Mouse (Mus musculus) lung, postnatal 0 days (tissue): ENCODE data around the gene Cd44. TPM values are rescaled to one million over a fixed set of nuclear protein-coding genes. Genes with fewer than 3 reads are reported as not detected.

ENCODE experiments used
- ATAC-seq: fragments of 200-750 bp; cut with Nextera tagmentation; 2 replicates; pipeline ENCODE4 v1.8.0; 2017; ENCODE audit warnings: moderate library complexity
- DNase-seq: peaks from one replicate; pipeline ENCODE4 v3.0.0-alpha.2; 2016; ENCODE audit warnings: low spot score
- H3K27ac ChIP-seq: fragments of 300-500 bp; sonication (generic); 2 replicates; pipeline ENCODE4 v1.5.1; 2014; ENCODE audit warnings: antibody characterized with exemption, mild to moderate bottlenecking, low read length, mixed read lengths
- H3K27me3 ChIP-seq: fragments of 300-500 bp; sonication (generic); replicated peaks from 2 replicates; pipeline ENCODE4 v1.6.1; 2014; ENCODE audit warnings: low read length, mixed read lengths; ENCODE audit not compliant: insufficient read depth
- H3K36me3 ChIP-seq: fragments of 300-500 bp; sonication (generic); 2 replicates; pipeline ENCODE4 v1.6.1; 2014; ENCODE audit warnings: low read length, mixed read lengths; ENCODE audit not compliant: insufficient read depth
- H3K4me1 ChIP-seq: fragments of 300-500 bp; sonication (generic); 2 replicates; pipeline ENCODE4 v1.6.1; 2014; ENCODE audit warnings: antibody characterized with exemption, low read depth, low read length, mixed read lengths; ENCODE audit not compliant: insufficient read depth
- H3K4me2 ChIP-seq: fragments of 300-500 bp; sonication (generic); replicated peaks from 2 replicates; pipeline ENCODE4 v1.6.1; 2014; ENCODE audit warnings: low read depth, mild to moderate bottlenecking, low read length, moderate library complexity, mixed read lengths
- H3K4me3 ChIP-seq: fragments of 300-500 bp; sonication (generic); 2 replicates; pipeline ENCODE4 v1.5.1; 2014; ENCODE audit warnings: low read depth, low read length
- H3K9ac ChIP-seq: fragments of 300-500 bp; sonication (generic); replicated peaks from 2 replicates; pipeline ENCODE4 v1.6.1; 2014; ENCODE audit warnings: low read depth, mild to moderate bottlenecking
- H3K9me3 ChIP-seq: fragments of 300-500 bp; sonication (generic); 2 replicates; pipeline ENCODE4 v1.6.1; 2016; ENCODE audit warnings: low read length, mixed read lengths
- CTCF ChIP-seq: IDR thresholded peaks from 2 replicates; pipeline ENCODE4 v1.5.1; 2016; ENCODE audit warnings: antibody characterized with exemption, mild to moderate bottlenecking
- EP300 ChIP-seq: IDR thresholded peaks from 2 replicates; pipeline ENCODE4 v1.6.1; 2016; ENCODE audit warnings: antibody characterized with exemption, mild to moderate bottlenecking, control low read depth
- WGBS: fragments of 180-500 bp; shearing (Covaris S2); extraction: QIAGEN DNeasy Blood & Tissue Kit; methylation state at CpG from one replicate; pipeline ENCODE4 v1.1.7; 2014; 5-methylcytosine and 5-hydroxymethylcytosine counted together
- polyA plus RNA-seq: library from polyadenylated mRNA; unstranded; fragments of >200 nt; fragmentation: Nextera tagmentation; extraction: Ambion mirVana; gene quantifications from 2 replicates; pipeline ENCODE4 v1.2.1, GENCODE M21; 2015

Cd44 gene
- 44.2 and 45.2 TPM in 2 replicates for polyA plus RNA-seq

DNA sequence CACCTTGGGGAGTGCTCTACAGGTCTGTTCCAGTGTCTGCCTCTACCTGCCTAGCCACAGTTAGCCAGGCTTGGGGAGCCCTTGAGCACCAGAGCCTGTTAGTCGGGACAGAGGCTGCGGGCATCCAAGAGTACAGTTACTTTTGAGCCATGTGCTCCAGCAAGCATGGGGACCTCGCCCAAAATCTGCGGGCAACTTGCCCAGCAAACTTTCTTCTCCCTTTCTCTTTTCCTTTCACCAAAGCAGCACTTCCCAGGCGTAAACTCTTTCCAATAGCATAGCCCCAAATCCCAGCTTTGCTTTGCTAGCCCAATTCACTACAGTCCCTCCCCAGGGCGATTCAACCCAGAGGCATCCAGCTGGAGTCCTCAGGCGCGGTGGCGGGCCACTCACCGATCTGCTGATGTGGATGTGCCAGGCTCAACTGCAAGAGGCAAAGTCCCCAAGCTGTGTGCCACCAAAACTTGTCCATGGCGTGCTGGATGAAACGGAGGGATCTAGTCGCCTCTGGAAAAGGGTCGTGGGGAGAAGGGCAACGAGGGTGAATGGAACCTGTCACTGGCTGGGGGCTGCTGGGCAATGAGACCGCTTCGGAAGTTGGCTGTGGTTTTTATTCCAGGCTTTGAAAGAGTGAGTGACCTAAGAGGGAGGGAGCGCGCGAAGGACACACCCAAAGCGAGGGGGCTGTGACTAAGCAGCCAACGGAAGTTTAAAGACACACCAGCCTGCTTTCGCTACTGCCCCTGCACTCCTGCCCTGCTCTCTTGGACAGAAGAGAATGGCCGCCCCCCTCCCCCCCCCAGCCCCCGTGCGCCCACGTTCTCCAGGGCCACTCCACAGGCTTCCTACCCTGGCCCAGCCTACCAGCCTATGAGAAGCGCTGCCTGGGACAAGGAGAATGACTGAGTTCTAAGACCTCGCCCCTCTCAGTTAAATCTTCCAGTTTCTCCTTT lies at the start of gene Cd44:
Cd44 (minus strand) TSS at position 791 of the 953 bp plus-strand sequence.
- H3K36me3 ChIP-seq: no peaks in the 10 kb centered on the region
- peak within 1 kb of the TSS; percentile 58 for H3K9ac ChIP-seq
- H3K27ac ChIP-seq: peak within 1 kb of the TSS; percentile 82
- no peaks in the 10 kb centered on the region for H3K9me3 ChIP-seq
- DNase-seq: peak; percentile 93
- peak within 1 kb of the TSS; percentile 61 for H3K4me3 ChIP-seq
- WGBS: 1% methylated on average over 23 of the region's 29 CpGs
- TF ChIP-seq CTCF (no peak), EP300 (no peak)
- H3K4me2 ChIP-seq: peak within 1 kb of the TSS; percentile 75
- H3K27me3 ChIP-seq: no peaks in the 10 kb centered on the region
- peak; percentile 94 for ATAC-seq
- 0 out of 2 replicates have a peak, but pooled peaks cover 5% of the 10 kb centered on the region for H3K4me1 ChIP-seq

DNA sequence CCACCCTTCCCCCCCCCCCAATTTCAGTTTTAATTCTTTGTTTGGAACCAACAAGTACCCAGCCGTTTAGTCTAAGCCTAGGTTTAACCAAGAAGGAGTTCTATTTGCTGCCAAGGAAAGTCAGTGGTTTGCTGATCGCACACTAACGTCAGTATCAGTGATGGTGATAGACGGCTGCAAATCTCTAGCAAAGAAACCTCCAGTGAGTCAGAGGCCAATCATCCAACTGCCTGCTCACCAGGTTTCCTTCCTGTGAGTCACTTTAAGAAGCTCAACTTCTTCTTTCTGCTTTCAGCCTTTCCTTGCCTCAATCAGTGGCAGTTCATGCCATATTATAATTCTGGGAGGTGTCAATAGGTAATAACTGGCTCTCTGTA lies 47.0 kb upstream of the Cd44 start:
- Histone ChIP-seq H3K27me3 (no peaks in the 10 kb centered on the region), H3K36me3 (no peaks in the 10 kb centered on the region), H3K4me3 (no peak overlapping the region), H3K4me1 (no peaks in the 10 kb centered on the region; the same call in 1 of the 2 replicates), H3K4me2 (no peak overlapping the region), H3K9me3 (no peaks in the 10 kb centered on the region), H3K27ac (no peak overlapping the region), H3K9ac (no peak overlapping the region)
- DNase-seq: peak; percentile 50
- TF ChIP-seq EP300: no peak
- TF ChIP-seq CTCF: no peak
- ATAC-seq: no peak
- WGBS: 57% methylated on average over 4 of the region's 4 CpGs

DNA sequence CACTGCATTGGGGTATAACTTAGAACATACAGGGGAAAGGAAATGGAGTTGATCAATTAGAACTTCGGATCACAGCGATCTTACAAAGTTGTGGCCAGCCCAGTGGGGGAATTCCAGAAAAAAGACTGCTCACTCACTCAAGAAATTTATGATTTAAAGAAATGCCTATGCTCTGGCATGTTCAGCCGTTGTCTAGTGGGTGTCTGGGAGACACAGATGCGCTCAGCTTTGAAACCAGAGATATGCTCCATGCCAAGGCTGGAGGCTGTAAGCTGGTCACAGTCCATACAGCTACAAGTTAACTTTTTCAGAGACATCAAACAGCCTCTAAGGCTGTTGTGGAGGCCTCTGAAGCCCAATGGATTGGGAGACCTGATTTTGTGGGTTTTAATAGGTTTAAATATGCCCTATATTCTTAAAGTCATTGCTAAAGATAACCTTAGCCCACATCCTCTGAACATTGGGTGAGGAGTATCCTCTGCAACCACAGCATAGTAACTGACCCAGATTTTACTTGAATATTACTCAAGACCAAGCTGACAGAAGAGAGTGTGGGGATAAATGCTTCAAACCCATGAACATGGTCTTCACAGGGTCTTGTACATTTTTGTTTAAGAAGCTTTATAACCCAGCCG lies 46.5 kb upstream of the Cd44 start:
- WGBS: 85% methylated on average over 5 of the region's 5 CpGs
- Histone ChIP-seq H3K27me3 (no peaks in the 10 kb centered on the region), H3K9me3 (no peaks in the 10 kb centered on the region), H3K4me1 (no peaks in the 10 kb centered on the region; the same call in 1 of the 2 replicates), H3K27ac (no peak overlapping the region), H3K9ac (no peak overlapping the region), H3K4me3 (no peak overlapping the region), H3K36me3 (no peaks in the 10 kb centered on the region), H3K4me2 (no peak overlapping the region)
- no peak for TF ChIP-seq CTCF
- TF ChIP-seq EP300: no peak
- no peak for ATAC-seq
- no peak for DNase-seq

DNA sequence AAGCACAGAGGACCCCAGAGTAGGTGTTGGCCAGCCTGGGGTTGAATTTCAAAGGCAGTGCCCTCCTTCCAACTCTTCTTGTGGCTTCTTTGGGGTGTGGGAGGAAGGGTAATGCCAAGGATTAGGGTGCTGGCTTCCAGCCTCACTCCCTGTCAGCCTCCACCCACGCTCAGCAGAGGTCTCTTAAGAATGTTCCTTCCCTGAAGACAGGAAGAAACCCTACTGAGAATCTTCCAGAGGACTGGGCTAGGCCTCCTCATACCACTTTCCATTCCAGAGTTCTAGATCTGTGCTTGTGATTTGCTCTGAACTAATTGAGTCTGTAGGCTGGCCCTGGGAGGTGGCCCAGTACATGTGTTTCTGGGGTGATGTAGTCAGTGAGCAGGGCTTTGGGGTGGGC lies 43.6 kb upstream of the Cd44 start:
- H3K27me3 ChIP-seq: no peaks in the 10 kb centered on the region
- no peak overlapping the region for H3K4me2 ChIP-seq
- no peak for DNase-seq
- ATAC-seq: no peak
- no peak overlapping the region for H3K9ac ChIP-seq
- H3K9me3 ChIP-seq: no peaks in the 10 kb centered on the region
- no peaks in the 10 kb centered on the region; the same call in 1 of the 2 replicates for H3K4me1 ChIP-seq
- H3K27ac ChIP-seq: no peak overlapping the region
- H3K4me3 ChIP-seq: no peak overlapping the region
- WGBS: 47% methylated on average over 1 of the region's 1 CpGs
- TF ChIP-seq EP300 (no peak), CTCF (no peak)
- H3K36me3 ChIP-seq: no peaks in the 10 kb centered on the region

DNA sequence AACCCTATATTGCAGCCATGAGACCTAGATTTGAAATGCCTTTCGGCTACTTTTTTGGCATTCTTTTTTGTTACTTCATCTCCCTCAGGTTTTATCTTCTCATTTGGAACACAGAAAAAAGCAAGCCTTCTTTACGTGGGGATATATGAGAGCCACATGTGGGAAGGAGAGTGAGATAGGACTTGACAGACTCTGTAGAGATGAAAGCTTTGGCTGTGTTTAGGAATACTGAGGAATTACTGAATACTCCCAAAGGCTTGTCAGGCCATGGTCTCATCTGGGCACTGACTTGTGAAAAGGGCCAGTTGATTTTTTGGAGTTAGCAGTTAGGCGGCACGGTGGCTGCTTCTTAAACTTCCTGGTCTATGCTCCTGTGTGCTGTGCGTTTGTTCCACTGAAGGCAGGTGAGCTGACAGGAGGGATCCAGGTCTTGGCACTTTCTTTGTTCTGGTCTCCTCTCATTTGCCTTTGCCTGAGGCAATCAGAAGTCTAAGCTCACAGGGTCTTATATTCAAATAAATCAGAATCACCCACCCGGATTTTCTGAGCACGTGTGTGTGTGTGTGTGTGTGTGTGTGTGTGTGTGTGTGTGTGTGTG lies 43.0 kb upstream of the Cd44 start:
- H3K4me1 ChIP-seq: no peaks in the 10 kb centered on the region; the same call in 1 of the 2 replicates
- DNase-seq: no peak
- no peak overlapping the region; the same call in 1 of the 2 replicates for H3K27ac ChIP-seq
- no peak overlapping the region for H3K4me3 ChIP-seq
- H3K27me3 ChIP-seq: no peaks in the 10 kb centered on the region
- WGBS: 76% methylated on average over 7 of the region's 7 CpGs
- no peak overlapping the region for H3K4me2 ChIP-seq
- 0 out of 2 replicates have a peak, but pooled peaks have one; percentile 12 for ATAC-seq
- H3K9ac ChIP-seq: no peak overlapping the region
- TF ChIP-seq EP300: no peak
- no peak for TF ChIP-seq CTCF
- H3K36me3 ChIP-seq: no peaks in the 10 kb centered on the region
- H3K9me3 ChIP-seq: no peaks in the 10 kb centered on the region

DNA sequence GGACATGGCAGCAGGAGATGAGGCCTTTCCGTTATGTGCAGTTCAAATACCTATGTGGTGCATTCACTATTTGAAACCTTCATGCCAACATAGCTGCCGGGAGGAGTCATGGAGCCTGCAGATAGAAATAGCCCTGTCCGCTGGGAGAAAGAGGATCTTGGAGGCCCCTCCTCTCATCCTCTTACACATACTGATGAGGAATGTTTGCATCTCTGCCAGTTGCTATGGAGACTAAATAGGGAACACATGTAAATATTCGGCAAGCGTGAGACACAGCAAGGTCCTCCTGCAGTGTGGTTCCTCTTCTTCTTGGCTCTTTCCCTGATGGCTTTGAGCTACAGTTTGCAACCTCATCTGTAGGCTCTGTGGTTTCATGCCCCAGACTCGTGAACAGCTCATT lies 42.5 kb upstream of the Cd44 start:
- ATAC-seq: peak; percentile 92
- TF ChIP-seq EP300 (no peak), CTCF (no peak)
- DNase-seq: peak; percentile 94
- Histone ChIP-seq H3K9ac (no peak overlapping the region), H3K4me3 (no peak overlapping the region), H3K27me3 (no peaks in the 10 kb centered on the region), H3K4me2 (no peak overlapping the region), H3K36me3 (no peaks in the 10 kb centered on the region), H3K9me3 (no peaks in the 10 kb centered on the region), H3K27ac (no peak overlapping the region), H3K4me1 (no peaks in the 10 kb centered on the region; the same call in 1 of the 2 replicates)
- WGBS: 35% methylated on average over 6 of the region's 6 CpGs
